Mouse (Mus musculus): ENCODE results near the gene Endov.
A peak's percentile ranks its signal among the peaks of the same experiment; 100 is the strongest.

Endov gene

GRCm38 (mm10) chr11:119545741-119546495 lies 54.8 kb downstream of the Endov start:
- peak; percentile 91 for DNase-seq (ENCODE audit: low read depth, low spot score)

DNA sequence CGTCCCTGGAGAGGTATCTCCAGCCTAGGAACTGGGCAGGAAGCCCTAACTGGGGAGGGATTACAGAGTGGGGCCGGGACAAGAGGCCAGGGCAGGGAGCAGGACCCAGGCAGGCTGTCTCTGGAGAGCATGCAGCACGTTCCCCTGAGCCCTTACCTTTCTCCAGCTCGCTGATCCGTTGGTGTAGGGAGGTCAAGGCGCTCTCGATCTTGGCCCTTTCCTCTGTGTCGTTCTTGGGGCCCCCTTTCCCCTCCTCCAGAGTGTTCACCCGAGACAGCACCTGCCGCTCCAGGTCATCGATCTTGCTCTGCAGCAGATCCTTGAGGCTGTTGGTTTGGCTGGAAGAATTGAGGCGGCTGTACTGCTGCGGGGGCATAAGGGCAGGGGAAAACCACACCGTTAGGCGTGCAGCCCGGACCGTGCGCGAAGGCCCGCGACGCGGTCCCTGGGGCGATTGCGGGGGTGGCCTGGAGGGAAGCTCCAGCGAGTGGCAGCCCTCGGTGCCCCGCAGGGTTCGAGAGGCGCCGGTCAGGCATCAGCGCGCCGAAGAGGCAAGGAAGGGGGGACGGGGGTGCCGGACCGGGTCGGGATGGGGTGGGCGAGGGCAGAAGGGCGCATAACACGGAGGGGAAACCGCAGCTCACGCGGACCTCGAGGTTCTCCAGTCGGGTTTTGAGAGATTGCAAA lies 55.5 kb downstream of the Endov start:
- peak; percentile 65 for DNase-seq (ENCODE audit: low read depth, low spot score)

DNA sequence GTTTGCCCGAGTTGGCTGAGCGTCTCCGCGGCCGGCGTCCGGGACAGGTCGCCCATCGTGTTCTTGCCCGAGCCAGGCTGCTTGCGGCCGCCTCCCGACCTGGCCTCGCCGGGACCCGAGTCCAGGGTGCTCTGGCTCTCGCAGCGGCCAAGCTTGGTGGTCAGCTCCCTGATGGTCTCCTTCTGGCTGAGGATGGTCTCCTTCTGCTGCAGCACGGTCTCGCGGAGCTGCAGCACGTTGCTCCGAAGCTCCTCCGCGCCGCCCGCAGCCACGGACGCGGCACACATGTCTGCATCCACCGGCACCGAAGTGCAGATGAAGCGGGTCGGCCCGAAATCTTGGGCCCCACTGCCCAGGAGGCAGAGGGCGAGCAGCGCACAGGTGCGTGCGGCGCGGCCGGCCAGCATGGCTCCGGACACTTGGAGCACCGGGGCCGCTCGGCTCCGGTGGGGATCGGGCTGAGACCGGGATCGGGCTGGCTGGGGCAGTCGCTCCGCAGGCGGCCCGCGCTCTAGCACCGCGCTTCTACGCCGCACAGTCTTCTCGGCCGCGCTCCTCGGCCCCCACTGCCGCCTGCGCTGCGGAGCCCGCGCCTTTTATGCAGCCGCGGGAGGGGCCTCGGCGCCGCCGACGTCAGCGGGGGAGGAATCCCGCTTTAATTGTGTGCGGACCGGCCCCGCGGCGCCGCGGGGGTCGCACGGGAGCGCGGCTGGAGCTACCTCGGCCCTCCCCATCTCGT lies 56.2 kb downstream of the Endov start, which contains the start of gene Nptx1:
Gene Nptx1 (minus strand): TSS at position 571 of the 739 bp plus-strand sequence.
- DNase-seq (ENCODE audit: low read depth, low spot score), result peak; percentile 90

DNA sequence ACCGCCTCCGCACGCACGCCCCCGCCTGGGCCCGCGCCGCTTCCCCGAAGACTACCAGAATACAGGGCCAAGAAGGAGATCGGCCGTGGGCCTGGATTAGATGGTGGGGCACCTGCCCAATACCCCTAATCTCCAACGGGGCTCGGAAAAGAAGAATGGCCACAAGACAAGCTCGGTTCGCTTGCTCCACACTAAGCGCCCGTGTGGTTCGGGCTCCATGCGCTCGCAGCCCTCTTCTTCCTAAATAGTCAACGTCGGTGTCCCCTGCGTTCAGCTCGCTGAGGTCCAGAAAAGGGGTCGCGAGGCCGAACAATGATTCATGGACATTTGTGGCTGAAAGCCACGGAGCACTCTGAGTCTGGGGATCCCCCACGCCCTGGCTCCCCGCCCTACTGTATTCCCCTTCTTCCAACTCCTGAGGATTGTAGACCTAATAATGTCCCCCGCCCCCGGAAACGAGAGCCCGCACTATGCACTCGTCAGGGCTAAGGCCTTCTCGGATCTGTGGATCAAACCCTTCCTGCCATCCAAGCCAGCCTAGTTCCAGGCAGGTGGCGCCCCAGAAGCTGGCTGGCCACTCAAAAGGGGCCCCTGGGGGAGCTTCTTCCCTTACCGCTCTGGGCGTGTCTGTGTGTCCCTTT lies 56.9 kb downstream of the Endov start:
- DNase-seq (ENCODE audit: low read depth, low spot score), result peak; percentile 65

DNA sequence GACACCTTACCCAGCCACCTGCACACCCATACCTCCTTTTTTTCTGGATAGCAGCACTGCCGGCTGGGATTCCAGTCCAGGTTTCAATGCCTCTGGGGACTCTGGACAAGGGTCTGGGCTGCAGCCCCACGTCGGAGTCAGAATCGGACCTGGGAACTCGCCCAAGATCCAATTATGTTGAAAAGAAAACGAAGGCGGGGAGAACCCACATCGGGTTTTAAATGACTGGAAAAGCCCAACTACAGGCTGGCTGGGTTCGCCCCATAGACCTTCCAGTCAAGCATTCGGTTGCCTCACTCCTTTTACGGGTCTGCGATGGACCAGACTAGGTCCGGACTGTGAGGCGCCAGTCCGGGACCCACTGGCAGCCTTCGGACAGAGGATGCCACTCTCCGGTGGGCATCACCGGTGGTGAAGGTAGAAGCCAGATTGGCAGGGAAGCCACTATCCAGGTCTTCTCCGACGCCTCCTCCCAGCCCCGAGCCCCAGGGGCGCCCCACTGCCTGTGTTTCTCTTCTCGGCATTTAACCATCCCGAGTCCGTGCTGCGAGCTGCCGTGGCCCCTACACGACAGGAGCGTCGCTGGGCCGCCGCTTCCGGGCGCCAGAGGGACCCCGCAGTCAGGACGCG lies 57.7 kb downstream of the Endov start:
- DNase-seq (ENCODE audit: low read depth, low spot score), result no peak

- DNase-seq (ENCODE audit: low read depth, low spot score), result peak; percentile 59
Observed at GRCm38 (mm10) chr11:119549371-119549811, 58.2 kb downstream of the Endov start.

GRCm38 (mm10) chr11:119550546-119551335 lies 59.6 kb downstream of the Endov start:
- DNase-seq (ENCODE audit: low read depth, low spot score), result peak; percentile 64

- DNase-seq (ENCODE audit: low read depth, low spot score), result no peak
Observed at GRCm38 (mm10) chr11:119551468-119551867, 60.3 kb downstream of the Endov start.

- DNase-seq (ENCODE audit: low read depth, low spot score), result no peak
Observed at GRCm38 (mm10) chr11:119552301-119552700, 61.2 kb downstream of the Endov start.

- DNase-seq (ENCODE audit: low read depth, low spot score), result no peak
Observed at GRCm38 (mm10) chr11:119552902-119553802, 62.0 kb downstream of the Endov start.

DNA sequence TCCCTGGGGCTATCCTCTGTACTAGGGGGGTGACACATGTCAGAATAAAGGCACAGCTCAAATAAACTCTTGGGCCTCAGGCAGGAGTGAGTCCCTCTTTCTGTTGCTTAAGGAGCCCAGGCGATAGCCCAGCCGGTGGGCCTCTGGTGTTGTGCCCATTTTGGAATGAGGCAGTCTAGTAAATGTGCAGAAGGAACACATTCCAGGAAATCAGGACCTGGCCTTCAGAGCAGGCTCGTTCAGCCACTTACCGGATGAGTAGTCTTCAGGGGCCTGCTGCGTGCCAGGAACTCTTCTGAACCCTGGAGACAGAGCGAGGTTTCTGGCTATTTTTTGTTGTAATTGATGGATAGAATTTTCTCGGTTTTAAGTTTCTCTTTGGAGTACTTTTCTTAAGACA lies 63.6 kb downstream of the Endov start:
- no peak for DNase-seq (ENCODE audit: low read depth, low spot score)

GRCm38 (mm10) chr11:119555170-119555569 lies 64.0 kb downstream of the Endov start:
- no peak for DNase-seq (ENCODE audit: low read depth, low spot score)

DNA sequence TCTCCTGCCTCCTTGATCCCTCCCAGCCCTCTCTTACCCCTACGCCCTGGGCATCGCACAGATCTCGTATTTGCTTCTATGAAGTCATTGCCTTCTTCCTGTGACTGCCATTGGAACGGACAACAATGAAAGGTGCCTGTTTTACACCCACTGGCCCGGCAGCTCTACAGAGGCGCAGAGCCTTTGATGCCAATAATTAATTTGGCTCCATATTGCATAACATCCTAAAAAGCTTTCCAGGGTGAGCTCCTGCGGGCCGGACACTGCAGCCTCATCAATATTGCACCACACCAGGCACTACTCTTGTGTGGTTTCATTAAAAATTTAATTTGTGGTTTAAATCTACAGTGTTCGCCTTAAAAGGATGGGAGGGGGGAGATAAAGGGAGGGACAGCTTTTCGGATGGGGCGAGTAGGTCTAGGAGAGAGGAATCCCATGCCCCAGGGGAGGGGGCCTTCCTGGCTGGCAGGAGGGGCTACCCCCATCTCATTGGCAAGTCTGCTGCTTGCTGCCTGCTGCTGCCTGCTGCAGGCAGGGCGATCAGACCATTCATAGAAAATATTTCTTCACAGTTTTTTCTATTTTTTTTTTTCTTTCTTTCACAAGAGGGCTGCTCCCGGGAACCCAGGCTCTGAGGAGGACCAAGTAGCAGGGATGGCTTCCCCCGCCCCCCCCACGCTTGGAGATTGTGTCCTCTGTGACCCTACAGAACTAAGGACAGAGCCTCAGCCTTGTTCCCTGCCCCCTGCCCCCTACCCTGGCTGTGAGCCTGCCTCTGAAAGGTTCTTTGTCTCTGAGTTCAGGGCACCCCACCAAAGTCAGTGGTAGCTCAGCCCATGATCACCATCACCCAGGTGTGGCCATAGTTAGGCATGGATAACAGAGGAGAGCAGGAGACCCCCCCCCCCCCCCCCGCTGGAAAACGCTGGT lies 67.1 kb downstream of the Endov start:
- DNase-seq (ENCODE audit: low read depth, low spot score), result no peak

GRCm38 (mm10) chr11:119558870-119559610 lies 67.9 kb downstream of the Endov start:
- DNase-seq (ENCODE audit: low read depth, low spot score), result no peak
